9 mouse cellular contexts compared by ENCODE assay signal in the genomic region with DNA sequence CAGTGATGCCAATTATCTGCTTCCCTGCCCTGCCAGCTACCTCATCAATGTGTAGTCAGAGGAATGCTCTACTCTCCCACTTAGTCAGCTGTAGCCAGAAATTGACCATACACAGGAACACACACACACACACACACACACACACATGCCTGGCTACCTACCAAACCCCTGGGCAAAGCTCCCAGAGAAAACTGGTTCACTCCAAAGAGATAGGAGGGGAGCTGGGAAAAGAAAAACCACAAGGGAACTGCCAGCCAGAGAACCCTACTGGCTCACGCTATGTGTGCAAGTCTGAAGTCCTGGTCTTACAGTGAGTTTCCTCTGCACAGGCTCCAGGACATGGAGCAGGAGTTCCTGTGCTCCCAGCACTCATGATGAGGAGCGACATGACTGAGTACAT. TPM values are rescaled to one million over a fixed set of nuclear protein-coding genes. Genes with fewer than 3 reads are reported as not detected.
A peak's percentile ranks its signal among the peaks of the same experiment; 100 is the strongest.
DNase-seq lines count a peak whose midpoint lies in the region; ATAC-seq and TF ChIP-seq lines count a peak whose summit lies in the region.
"Had no signal": no experiment of that assay in that cellular context is flagged by ENCODE, and none has a peak within 500 bp of the region (broad histone marks: within the 10 kb centered on the region; RNA-seq: fewer than 3 reads in every experiment).

No protein-coding gene starts in this region.

- no peak overlapping the region for H3ac ChIP-seq in myocyte (ENCODE audit: control insufficient read depth, insufficient read length)

- no peak overlapping the region for H3K4me2 ChIP-seq in hindbrain, postnatal 0 days (ENCODE audit: low read depth, low read length)
- H3K4me2 ChIP-seq in hindbrain, embryonic 13.5 days, result no peak overlapping the region
- H3K4me2 ChIP-seq in heart, embryonic 15.5 days, result no peak overlapping the region
- H3K4me2 ChIP-seq in myocyte (ENCODE audit: low read depth), result peak overlapping the region; percentile 21

- peak; percentile 66 for DNase-seq in hindbrain, postnatal 0 days (ENCODE audit: low spot score)
- DNase-seq in retina, postnatal 1 day, result no peak
- DNase-seq in embryo, embryonic 10 days (ENCODE audit: low spot score), result no peak

- H3K27me3 ChIP-seq in hindbrain, postnatal 0 days (ENCODE audit: insufficient read depth, low read length), result no peaks in the 10 kb centered on the region
- H3K27me3 ChIP-seq in hindbrain, embryonic 13.5 days, result peaks cover 20% of the 10 kb centered on the region
- H3K27me3 ChIP-seq in heart, embryonic 15.5 days, result no peaks in the 10 kb centered on the region
- no peaks in the 10 kb centered on the region for H3K27me3 ChIP-seq in myocyte (ENCODE audit: control insufficient read depth, insufficient read depth, insufficient read length)

- ATAC-seq in hindbrain, postnatal 0 days, result peak; percentile 46
- no peak for ATAC-seq in hindbrain, embryonic 13.5 days (ENCODE audit: low FRiP score)
- no peak for ATAC-seq in heart, embryonic 15.5 days (replicated peaks; ENCODE audit: insufficient number of reproducible peaks, insufficient read depth, low FRiP score, low read depth)
- no peak for ATAC-seq in megakaryocyte progenitor cell, adult 5-6 weeks (replicated peaks; ENCODE audit: poor library complexity)

- no peak overlapping the region for H3K4me3 ChIP-seq in hindbrain, postnatal 0 days (ENCODE audit: low read length)
- H3K4me3 ChIP-seq in hindbrain, embryonic 13.5 days, result no peak overlapping the region
- no peak overlapping the region for H3K4me3 ChIP-seq in bone marrow macrophage, adult 2 months (ENCODE audit: insufficient read depth, low read length)
- no peak overlapping the region for H3K4me3 ChIP-seq in heart, embryonic 15.5 days
- no peak overlapping the region for H3K4me3 ChIP-seq in myocyte

- H3K79me2 ChIP-seq in myocyte (ENCODE audit: control insufficient read depth, insufficient read depth), result peaks cover 10% of the 10 kb centered on the region

- 52% methylated on average over 2 of the region's 2 CpGs for WGBS in hindbrain, postnatal 0 days
- WGBS in hindbrain, embryonic 13.5 days, result 73% methylated on average over 2 of the region's 2 CpGs
- WGBS in heart, embryonic 15.5 days, result 43% methylated on average over 2 of the region's 2 CpGs

- no peaks in the 10 kb centered on the region for H3K9me3 ChIP-seq in hindbrain, postnatal 0 days (ENCODE audit: low read length)
- no peaks in the 10 kb centered on the region for H3K9me3 ChIP-seq in hindbrain, embryonic 13.5 days
- H3K9me3 ChIP-seq in heart, embryonic 15.5 days (replicated peaks), result no peaks in the 10 kb centered on the region

- peak; percentile 22; the same call in 1 of the 2 replicates for TF ChIP-seq CTCF in hindbrain, postnatal 0 days (IDR thresholded peaks at IDR 0.05; ENCODE audit: low read depth)
- 0 out of 2 replicates have a peak, but pooled peaks have one; percentile 11 for TF ChIP-seq CTCF in bone marrow macrophage, adult 2 months (IDR thresholded peaks at IDR 0.05; ENCODE audit: low read depth, low read length)

- no peak overlapping the region for H3K9ac ChIP-seq in hindbrain, postnatal 0 days (replicated peaks; ENCODE audit: low read length)
- no peak overlapping the region for H3K9ac ChIP-seq in hindbrain, embryonic 13.5 days
- no peak overlapping the region for H3K9ac ChIP-seq in heart, embryonic 15.5 days

- no peak for TF ChIP-seq POLR2A in bone marrow macrophage, adult 2 months (IDR thresholded peaks at IDR 0.05; ENCODE audit: borderline replicate concordance, low read depth, low read length)
- TF ChIP-seq POLR2A in myocyte (IDR thresholded peaks at IDR 0.05; ENCODE audit: insufficient read length, low read depth), result no peak

- H3K27ac ChIP-seq in hindbrain, postnatal 0 days, result peak overlapping the region; percentile 48; the same call in 1 of the 2 replicates
- no peak overlapping the region for H3K27ac ChIP-seq in hindbrain, embryonic 13.5 days
- H3K27ac ChIP-seq in bone marrow macrophage, adult 2 months (ENCODE audit: insufficient read depth, low read depth, low read length), result no peak overlapping the region
- peak overlapping the region; percentile 57 for H3K27ac ChIP-seq in heart, embryonic 15.5 days
- H3K27ac ChIP-seq: kidney, postnatal 0 days had no signal

- peaks cover 14% of the 10 kb centered on the region for H3K4me1 ChIP-seq in hindbrain, postnatal 0 days (ENCODE audit: insufficient read depth, low read length)
- H3K4me1 ChIP-seq in hindbrain, embryonic 13.5 days (replicated peaks), result peaks cover 20% of the 10 kb centered on the region
- peaks cover 23% of the 10 kb centered on the region for H3K4me1 ChIP-seq in bone marrow macrophage, adult 2 months (ENCODE audit: control insufficient read depth, insufficient read depth, low read length)
- H3K4me1 ChIP-seq in heart, embryonic 15.5 days (replicated peaks), result peaks cover 38% of the 10 kb centered on the region

- no peaks in the 10 kb centered on the region for H3K36me3 ChIP-seq in hindbrain, postnatal 0 days (ENCODE audit: insufficient read depth, low read length)
- no peaks in the 10 kb centered on the region for H3K36me3 ChIP-seq in hindbrain, embryonic 13.5 days
- no peaks in the 10 kb centered on the region for H3K36me3 ChIP-seq in heart, embryonic 15.5 days
- H3K36me3 ChIP-seq in myocyte (ENCODE audit: control insufficient read depth, insufficient read depth), result no peaks in the 10 kb centered on the region

TF ChIP-seq in myocyte, 11 proteins besides CTCF, POLR2A, EP300 and RAD21:
- no peak for TF ChIP-seq USF1 (IDR thresholded peaks at IDR 0.05; ENCODE audit: low read depth)
- TF ChIP-seq MYOD1 (IDR thresholded peaks at IDR 0.05; ENCODE audit: control insufficient read depth in 1 of 3, insufficient read length in 2 of 3, low read depth in 2 of 3), result peak in 1 of 3 experiments; percentile 18

RNA-seq across cellular contexts. Expression of gene Snta1, which starts 2.5 kb away (rescaled TPM):
- 40.4 and 41.1 TPM in 2 replicates for total RNA-seq in hindbrain, postnatal 0 days (2014; rRNA removed)
- 20.0 and 20.1 TPM in 2 replicates for polyA plus RNA-seq in hindbrain, postnatal 0 days (2015; fragmentation: Nextera tagmentation; extraction: Ambion mirVana)
- polyA plus RNA-seq in hindbrain, embryonic 13.5 days (2015; fragmentation: Nextera tagmentation; extraction: Ambion mirVana), result 7.4 and 7.6 TPM in 2 replicates
- polyA plus RNA-seq in bone marrow macrophage, adult 2 months (2012; ENCODE audit: insufficient read depth, insufficient read length, missing spikeins), result 20.4 and 22.5 TPM in 2 replicates
- polyA plus RNA-seq in heart, embryonic 15.5 days (2015; fragmentation: Nextera tagmentation; extraction: Ambion mirVana), result 53.2 and 54.3 TPM in 2 replicates
- 61.7 TPM for polyA plus RNA-seq in myocyte (2012; fragmentation: generic; extraction: Trizol)
- not detected in 2 replicates for total RNA-seq in megakaryocyte progenitor cell, adult 5-6 weeks (2015)
- total RNA-seq in megakaryocyte progenitor cell, adult 5-6 weeks (2017), result 0.12 and 0.24 TPM in 2 replicates

RNA-seq across cellular contexts. Expression of gene Cbfa2t2, which starts 25.9 kb away (rescaled TPM):
- total RNA-seq in hindbrain, postnatal 0 days (2014; rRNA removed), result 48.3 and 51.7 TPM in 2 replicates
- 31.6 and 33.4 TPM in 2 replicates for polyA plus RNA-seq in hindbrain, postnatal 0 days (2015; fragmentation: Nextera tagmentation; extraction: Ambion mirVana)
- 56.1 and 58.7 TPM in 2 replicates for polyA plus RNA-seq in hindbrain, embryonic 13.5 days (2015; fragmentation: Nextera tagmentation; extraction: Ambion mirVana)
- 16.5 TPM in 2 replicates for polyA plus RNA-seq in bone marrow macrophage, adult 2 months (2012; ENCODE audit: insufficient read depth, insufficient read length, missing spikeins)
- polyA plus RNA-seq in heart, embryonic 15.5 days (2015; fragmentation: Nextera tagmentation; extraction: Ambion mirVana), result 25.9 and 31.0 TPM in 2 replicates
- polyA plus RNA-seq in myocyte (2012; fragmentation: generic; extraction: Trizol), result 7.5 TPM
- total RNA-seq in megakaryocyte progenitor cell, adult 5-6 weeks (2015), result 14.8 and 23.3 TPM in 2 replicates
- 10.1 and 11.5 TPM in 2 replicates for total RNA-seq in megakaryocyte progenitor cell, adult 5-6 weeks (2017)

RNA-seq across cellular contexts. Expression of gene Cdk5rap1, which starts 37.5 kb away (rescaled TPM):
- total RNA-seq in hindbrain, postnatal 0 days (2014; rRNA removed), result 9.6 and 13.2 TPM in 2 replicates
- polyA plus RNA-seq in hindbrain, postnatal 0 days (2015; fragmentation: Nextera tagmentation; extraction: Ambion mirVana), result 5.0 and 6.6 TPM in 2 replicates
- polyA plus RNA-seq in hindbrain, embryonic 13.5 days (2015; fragmentation: Nextera tagmentation; extraction: Ambion mirVana), result 16.0 and 16.1 TPM in 2 replicates
- polyA plus RNA-seq in bone marrow macrophage, adult 2 months (2012; ENCODE audit: insufficient read depth, insufficient read length, missing spikeins), result 9.0 and 11.2 TPM in 2 replicates
- polyA plus RNA-seq in heart, embryonic 15.5 days (2015; fragmentation: Nextera tagmentation; extraction: Ambion mirVana), result 13.6 and 14.8 TPM in 2 replicates
- polyA plus RNA-seq in myocyte (2012; fragmentation: generic; extraction: Trizol), result 14.7 TPM
- total RNA-seq in megakaryocyte progenitor cell, adult 5-6 weeks (2015), result 12.3 and 15.8 TPM in 2 replicates
- total RNA-seq in megakaryocyte progenitor cell, adult 5-6 weeks (2017), result 13.8 and 16.4 TPM in 2 replicates

Comparison
In these comparisons a context has a peak if more than half of its experiments do, and no peak if none do; other contexts are left out.
1. H3K27ac ChIP-seq: peak in hindbrain, postnatal 0 days (single experiment) and heart, embryonic 15.5 days (single experiment); none in hindbrain, embryonic 13.5 days (single experiment) and bone marrow macrophage, adult 2 months (single experiment).